Mouse (Mus musculus): ENCODE results near the gene Lamc2.
A peak's percentile ranks its signal among the peaks of the same experiment; 100 is the strongest.

Gene Lamc2

DNA sequence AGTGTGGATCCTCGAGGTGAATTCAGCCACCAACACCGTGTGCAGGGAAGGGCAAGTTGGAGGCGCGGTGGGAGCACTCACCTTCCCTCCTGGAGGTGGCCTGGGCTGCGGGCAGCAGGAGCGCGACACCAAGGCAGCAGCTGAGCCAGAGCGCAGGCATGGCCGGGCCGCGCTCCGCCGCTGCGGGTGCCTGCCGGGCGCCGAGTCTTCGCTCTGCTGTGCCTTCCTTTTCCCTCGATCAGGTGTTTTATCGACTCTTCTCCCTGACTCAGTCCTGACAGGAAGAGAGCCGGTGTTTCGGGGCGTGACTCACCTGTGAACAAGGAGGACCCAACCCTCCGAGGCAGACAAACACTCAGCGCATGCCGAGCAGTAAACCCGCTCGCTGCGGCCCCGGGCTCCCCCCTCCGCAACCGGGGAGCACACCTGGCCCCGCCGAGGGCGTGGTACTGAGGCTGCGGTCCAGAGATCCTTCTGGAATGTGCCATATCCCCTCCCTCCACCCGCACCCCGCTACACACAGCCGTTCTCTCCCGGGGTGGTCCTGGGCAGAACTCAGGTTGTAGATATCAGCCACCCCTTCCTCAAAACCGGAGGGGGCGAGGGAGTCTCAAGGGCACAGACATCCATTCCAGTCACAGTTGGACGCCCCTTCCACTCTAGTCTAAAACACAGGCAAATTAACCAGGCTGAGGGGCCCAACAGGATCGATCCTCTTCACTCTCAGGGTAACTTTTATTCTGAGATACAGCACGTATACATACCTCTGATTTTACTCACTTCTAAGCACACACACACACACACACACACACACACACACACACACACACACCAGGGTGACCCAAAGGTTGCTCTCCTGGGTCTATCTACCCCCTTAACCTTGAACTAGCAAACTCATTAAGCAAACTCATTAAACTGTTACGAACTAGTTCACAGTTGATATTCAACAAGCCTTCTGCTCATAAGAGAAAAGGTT lies at the start of gene Lamc2:
Gene Lamc2 (minus strand): TSS at position 620 of the 976 bp plus-strand sequence.
- ATAC-seq (ENCODE audit: insufficient number of reproducible peaks, low FRiP score, low TSS enrichment), result peak; percentile 69; the same call in 1 of the 2 replicates

GRCm38 (mm10) chr1:153235576-153235975 lies 49.3 kb upstream of the Lamc2 start:
- ATAC-seq (ENCODE audit: insufficient number of reproducible peaks, low FRiP score, low TSS enrichment), result no peak

- no peak for ATAC-seq (ENCODE audit: insufficient number of reproducible peaks, low FRiP score, low TSS enrichment)
Observed at GRCm38 (mm10) chr1:153231681-153232080, 45.4 kb upstream of the Lamc2 start.

GRCm38 (mm10) chr1:153227916-153228315 lies 41.7 kb upstream of the Lamc2 start:
- no peak for ATAC-seq (ENCODE audit: insufficient number of reproducible peaks, low FRiP score, low TSS enrichment)

DNA sequence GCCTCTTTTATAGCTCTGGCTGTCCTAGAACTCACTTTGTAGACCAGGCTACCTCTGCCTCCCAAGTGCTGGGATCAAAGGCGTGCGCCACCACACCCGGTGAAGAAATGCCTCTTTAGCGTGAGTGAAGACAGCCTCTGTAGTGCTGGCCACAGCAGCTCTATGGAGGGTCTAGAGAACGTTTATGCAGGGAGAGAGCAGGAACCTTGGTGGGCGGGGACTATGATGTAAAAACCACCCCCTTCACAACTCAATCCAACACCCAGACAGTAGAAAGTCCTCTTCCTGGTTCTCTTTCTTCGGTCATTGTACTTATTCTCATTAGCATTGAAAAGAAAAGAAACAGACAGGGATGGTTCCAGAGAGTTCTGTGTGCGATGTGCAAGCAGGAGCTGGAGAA lies 40.8 kb upstream of the Lamc2 start:
- ATAC-seq (ENCODE audit: insufficient number of reproducible peaks, low FRiP score, low TSS enrichment), result no peak

- ATAC-seq (ENCODE audit: insufficient number of reproducible peaks, low FRiP score, low TSS enrichment), result no peak
Observed at GRCm38 (mm10) chr1:153225786-153226725, 39.8 kb upstream of the Lamc2 start.

DNA sequence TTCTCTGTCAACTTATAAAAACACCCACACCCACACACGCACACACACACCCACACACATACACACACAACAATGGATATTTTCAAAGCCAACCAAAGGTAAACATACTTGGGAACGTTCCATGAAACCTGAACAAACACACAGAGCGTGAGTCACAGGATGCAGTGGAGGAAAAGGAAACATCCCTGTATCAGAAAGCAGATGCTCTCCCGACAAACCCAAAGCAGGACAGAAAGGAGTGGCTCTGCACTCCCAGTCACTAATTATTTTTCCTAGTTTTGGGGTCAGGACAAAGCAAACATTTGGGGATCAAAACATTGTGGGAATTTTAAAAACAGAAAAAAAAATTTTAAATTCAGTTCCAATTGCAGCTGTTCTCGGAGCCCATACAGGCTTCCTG lies 38.1 kb upstream of the Lamc2 start:
- no peak for ATAC-seq (ENCODE audit: insufficient number of reproducible peaks, low FRiP score, low TSS enrichment)

GRCm38 (mm10) chr1:153219376-153219775 lies 33.1 kb upstream of the Lamc2 start:
- ATAC-seq (ENCODE audit: insufficient number of reproducible peaks, low FRiP score, low TSS enrichment), result 0 out of 2 replicates have a peak, but pooled peaks have one; percentile 26

GRCm38 (mm10) chr1:153216516-153216915 lies 30.3 kb upstream of the Lamc2 start:
- ATAC-seq (ENCODE audit: insufficient number of reproducible peaks, low FRiP score, low TSS enrichment), result no peak

GRCm38 (mm10) chr1:153215676-153216075 lies 29.4 kb upstream of the Lamc2 start:
- ATAC-seq (ENCODE audit: insufficient number of reproducible peaks, low FRiP score, low TSS enrichment), result no peak

- ATAC-seq (ENCODE audit: insufficient number of reproducible peaks, low FRiP score, low TSS enrichment), result no peak
Observed at GRCm38 (mm10) chr1:153210992-153211391, 24.7 kb upstream of the Lamc2 start.

DNA sequence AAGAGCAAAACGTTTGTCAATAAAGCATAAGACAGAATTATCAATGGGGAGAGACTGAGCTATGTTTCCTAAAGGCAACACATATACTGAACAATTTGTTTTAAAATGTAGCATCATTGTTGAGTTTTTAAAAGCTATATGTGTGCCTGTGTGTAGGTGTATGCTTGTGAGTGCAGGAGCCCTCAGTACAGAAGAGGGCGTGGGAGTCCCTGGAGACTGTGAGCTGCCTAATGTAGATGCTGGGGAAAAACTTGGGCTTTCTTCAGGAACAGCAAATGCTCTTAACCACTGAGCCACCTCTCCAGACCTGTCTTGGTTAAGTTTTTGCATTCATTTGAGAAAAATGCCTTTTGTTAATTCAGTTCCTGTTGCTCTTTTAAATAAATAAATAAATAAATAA lies 24.0 kb upstream of the Lamc2 start:
- ATAC-seq (ENCODE audit: insufficient number of reproducible peaks, low FRiP score, low TSS enrichment), result no peak

- ATAC-seq (ENCODE audit: insufficient number of reproducible peaks, low FRiP score, low TSS enrichment), result no peak
Observed at GRCm38 (mm10) chr1:153202195-153202594, 15.9 kb upstream of the Lamc2 start.

- ATAC-seq (ENCODE audit: insufficient number of reproducible peaks, low FRiP score, low TSS enrichment), result no peak
Observed at GRCm38 (mm10) chr1:153201448-153201847, 15.2 kb upstream of the Lamc2 start.

DNA sequence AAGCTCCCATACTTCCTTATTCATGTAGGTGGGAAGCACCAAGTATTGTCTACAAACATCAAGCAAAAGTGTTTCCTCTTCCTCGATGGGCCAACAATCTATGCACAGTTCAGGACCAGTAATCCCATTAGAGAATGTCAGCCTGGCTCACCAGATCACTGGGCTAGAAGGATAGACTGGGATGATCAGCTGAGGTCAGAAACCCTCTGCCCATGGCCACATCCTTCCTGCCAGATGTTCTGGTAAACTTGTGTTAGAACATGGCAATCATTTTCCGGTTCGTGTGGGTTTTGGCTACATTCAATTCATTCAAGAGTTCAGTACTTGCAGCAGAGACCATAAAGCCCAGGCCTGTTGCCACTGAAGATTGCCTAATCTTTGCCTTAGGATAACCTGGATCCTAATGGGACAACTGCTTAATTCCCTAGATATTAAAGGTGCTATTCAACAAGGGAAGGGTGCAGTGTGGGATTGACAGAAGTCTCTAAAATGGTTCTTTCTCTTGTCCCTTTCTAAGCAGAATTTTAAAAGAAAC lies 11.1 kb upstream of the Lamc2 start:
- ATAC-seq (ENCODE audit: insufficient number of reproducible peaks, low FRiP score, low TSS enrichment), result no peak

- ATAC-seq (ENCODE audit: insufficient number of reproducible peaks, low FRiP score, low TSS enrichment), result no peak
Observed at GRCm38 (mm10) chr1:153192945-153193344, 6.7 kb upstream of the Lamc2 start.

GRCm38 (mm10) chr1:153192379-153192778 lies 6.1 kb upstream of the Lamc2 start:
- ATAC-seq (ENCODE audit: insufficient number of reproducible peaks, low FRiP score, low TSS enrichment), result no peak

- no peak for ATAC-seq (ENCODE audit: insufficient number of reproducible peaks, low FRiP score, low TSS enrichment)
Observed at GRCm38 (mm10) chr1:153191943-153192329, 5.7 kb upstream of the Lamc2 start.

DNA sequence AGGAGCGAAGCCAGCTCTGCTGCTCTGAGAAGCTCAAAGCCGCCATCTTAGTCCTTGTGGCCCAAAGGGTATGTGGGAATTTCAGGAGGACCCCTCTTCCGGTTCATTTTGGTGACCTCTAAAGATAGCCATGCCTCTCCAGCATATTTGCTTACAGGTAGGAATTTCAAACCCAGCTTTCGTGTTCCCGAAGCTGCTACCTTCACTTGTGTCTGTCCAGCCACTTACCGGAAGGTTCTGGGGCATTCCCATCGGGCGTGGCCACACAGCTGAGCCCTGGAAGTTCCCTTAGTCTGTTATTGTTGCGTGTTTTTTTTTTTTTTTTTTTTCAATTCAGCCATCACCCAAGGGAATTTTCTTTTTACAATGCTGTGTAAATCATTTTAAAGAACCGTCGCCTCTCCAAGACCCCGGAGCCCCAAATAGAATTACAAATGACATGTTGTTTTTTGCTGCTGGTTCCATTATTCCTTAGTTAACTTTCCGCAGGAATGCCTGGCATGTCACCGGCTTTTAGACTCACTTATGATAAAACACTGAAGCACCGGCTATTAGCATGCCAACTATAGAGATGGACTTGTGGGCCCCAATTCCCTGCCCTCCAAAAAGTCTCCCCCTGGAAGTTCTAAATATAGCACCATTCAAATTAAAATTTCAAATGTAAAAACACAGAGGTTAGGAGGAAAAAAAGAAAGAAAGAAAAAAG lies 5.1 kb upstream of the Lamc2 start:
- ATAC-seq (ENCODE audit: insufficient number of reproducible peaks, low FRiP score, low TSS enrichment), result no peak

GRCm38 (mm10) chr1:153188081-153188480 lies 1.8 kb upstream of the Lamc2 start:
- no peak for ATAC-seq (ENCODE audit: insufficient number of reproducible peaks, low FRiP score, low TSS enrichment)
